Mouse (Mus musculus) adrenal gland, postnatal 36 days (tissue): ENCODE data around the gene Trim72. TPM values are rescaled to one million over a fixed set of nuclear protein-coding genes. Genes with fewer than 3 reads are reported as not detected.
"Not testable (repeated sequence)": the region's sequence is repeated elsewhere in the genome, so short reads cannot be mapped to it uniquely, and the experiment has no call there.

Experiments
- DNase-seq, 2 experiments: peaks; one replicate each; pipeline ENCODE4 v3.0.0; 2021; ENCODE audit warnings: mixed read lengths in 1 of 2
- total RNA-seq, 2 experiments: library from RNA; stranded (reverse); gene quantifications; 2 replicates each; pipeline ENCODE4 v1.2.3; 2021

Trim72 gene
- total RNA-seq, 2 experiments from 2014 or later = 0.20 TPM; not detected in 1

- no peak for DNase-seq
These were observed 2.4 kb downstream of the Trim72 start for GRCm38 (mm10) chr7:128006193-128006592.

- DNase-seq = no peak
These were observed 6.1 kb downstream of the Trim72 start for GRCm38 (mm10) chr7:128009715-128010340.

DNA sequence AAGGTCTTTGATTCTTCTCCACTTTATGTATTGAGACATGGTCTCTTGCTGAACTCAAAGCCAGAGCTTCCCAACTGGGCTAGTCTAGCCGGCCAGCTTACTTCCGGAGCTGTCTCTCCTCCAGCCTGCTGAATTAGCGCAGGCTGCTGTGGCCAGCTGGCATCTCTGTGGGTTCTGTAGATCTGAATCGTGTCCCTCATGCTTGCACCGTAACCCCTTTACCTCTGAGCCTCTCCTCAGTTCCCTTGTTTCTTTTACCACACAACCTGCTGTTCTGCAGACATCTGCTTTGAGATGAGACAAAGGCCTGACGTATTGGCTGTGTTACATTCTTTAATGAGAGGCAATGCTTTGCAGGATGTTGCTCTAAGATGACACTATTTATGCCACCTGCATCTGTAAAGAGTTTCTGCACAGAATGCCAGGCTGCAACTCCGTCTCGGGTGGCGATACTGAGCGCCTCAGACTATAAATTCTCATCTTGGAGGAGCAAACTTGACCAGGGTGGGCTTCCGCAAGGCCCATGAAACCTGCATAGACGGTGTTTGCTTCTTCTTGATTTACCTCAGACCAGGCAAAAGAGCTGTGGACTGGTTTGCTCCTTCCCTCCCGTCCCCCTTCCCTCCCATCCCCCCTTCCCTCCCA lies 8.5 kb downstream of the Trim72 start:
- DNase-seq = no peak

- DNase-seq = no peak
These were observed 9.4 kb downstream of the Trim72 start for GRCm38 (mm10) chr7:128013116-128013515.

DNA sequence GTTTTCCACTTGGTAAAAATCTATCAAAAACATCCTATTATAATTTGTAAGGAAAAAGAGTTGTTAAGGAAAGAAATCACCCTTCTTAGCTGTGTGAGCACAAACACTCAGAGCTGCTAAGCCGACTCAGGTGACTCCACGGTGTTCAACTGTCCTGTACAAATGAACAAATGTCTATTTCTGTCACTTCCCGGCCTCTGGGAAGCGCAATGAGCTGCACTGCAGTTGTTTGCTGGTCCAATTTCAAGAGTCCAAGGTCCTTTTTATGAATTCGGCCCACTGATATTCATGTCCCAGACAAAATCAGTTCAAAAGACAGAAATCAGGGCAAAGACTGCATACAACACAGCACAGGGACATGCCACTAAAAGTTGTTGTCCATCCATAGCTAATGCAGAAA lies 12.4 kb downstream of the Trim72 start:
- DNase-seq = not testable (repeated sequence)

GRCm38 (mm10) chr7:128016650-128017049 lies 12.9 kb downstream of the Trim72 start:
- no peak for DNase-seq

DNA sequence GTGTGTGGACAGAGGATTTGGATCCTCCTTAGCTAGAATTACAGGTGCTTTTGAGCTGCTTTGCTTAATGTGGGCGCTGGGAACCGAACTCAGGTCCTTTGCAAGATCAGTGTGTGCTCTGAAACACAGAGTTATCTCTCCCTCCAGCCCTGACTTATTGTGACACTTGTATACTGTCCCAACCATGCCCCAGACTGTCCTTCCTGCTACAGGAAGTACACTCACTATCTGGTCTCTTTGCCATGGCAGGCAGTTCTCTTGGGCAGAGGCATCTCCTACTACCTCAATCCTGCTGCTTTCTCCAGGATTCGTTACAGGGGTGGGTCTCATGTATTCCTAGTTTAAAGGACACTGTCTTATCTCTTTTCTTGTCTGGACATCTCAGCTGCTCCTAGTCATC lies 14.5 kb downstream of the Trim72 start:
- no peak for DNase-seq

GRCm38 (mm10) chr7:128019187-128019586 lies 15.4 kb downstream of the Trim72 start:
- no peak for DNase-seq

- DNase-seq = no peak
These were observed 19.2 kb downstream of the Trim72 start for GRCm38 (mm10) chr7:128022974-128023373.

DNA sequence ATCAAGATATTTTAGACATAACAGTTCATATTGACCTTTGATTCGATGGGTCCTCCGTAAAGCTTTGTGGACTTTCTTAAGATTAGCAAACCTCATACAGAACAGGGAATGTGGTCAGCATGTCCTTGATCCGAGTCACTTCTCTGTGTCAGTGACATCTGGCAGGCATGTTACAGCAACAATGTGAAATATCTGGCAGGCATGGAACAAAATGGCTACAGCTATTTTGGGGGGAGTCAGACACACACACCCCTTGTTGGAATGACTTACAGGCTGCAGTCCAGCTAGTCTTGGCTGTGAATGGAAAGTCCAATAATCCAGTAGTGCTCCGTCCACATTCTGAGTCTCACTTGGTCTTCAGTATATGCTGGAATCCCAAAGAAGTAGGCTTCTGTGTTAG lies 19.8 kb downstream of the Trim72 start:
- no peak for DNase-seq

DNA sequence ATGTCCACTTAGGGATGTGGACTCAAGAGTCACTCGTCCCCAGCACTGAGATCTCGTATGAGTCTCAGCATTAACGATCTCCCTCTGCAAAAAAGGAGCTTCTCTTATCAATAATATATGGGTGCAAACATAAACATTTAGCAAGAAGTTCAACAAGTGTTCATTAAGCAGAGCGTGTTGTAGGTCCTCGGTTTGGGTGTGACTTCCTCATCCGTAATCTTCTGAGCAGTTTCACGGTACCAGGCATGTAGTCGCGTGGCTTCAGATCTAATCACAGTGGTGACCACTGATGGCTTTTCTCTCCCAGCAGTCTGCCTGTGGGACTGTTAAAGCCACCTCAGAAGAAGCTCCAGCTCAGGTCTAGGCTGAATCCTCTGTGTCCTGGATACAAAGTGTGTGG lies 20.6 kb downstream of the Trim72 start:
- no peak for DNase-seq

DNA sequence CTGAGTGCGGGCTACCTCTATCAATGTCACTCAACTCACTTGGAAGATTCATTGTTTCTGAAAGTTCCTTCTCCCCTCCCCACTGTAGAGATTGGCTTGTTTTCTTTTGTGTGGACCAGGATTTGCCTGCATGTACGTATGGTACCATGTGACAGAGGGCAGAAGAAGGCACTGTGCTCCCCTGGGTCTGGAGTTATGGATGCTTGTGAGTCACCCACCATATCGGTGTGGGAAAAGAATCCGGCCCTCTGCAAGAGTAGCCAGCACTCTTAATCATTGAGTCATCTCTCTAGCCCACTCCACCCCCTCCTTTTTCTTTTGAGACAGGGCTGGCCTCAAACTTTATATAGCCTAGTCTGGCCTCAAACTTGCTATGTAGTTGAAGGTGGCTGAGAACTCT lies 21.2 kb downstream of the Trim72 start:
- DNase-seq = peak; percentile 18 to 31

- no peak for DNase-seq
These were observed 21.6 kb downstream of the Trim72 start for GRCm38 (mm10) chr7:128025381-128025780.

DNA sequence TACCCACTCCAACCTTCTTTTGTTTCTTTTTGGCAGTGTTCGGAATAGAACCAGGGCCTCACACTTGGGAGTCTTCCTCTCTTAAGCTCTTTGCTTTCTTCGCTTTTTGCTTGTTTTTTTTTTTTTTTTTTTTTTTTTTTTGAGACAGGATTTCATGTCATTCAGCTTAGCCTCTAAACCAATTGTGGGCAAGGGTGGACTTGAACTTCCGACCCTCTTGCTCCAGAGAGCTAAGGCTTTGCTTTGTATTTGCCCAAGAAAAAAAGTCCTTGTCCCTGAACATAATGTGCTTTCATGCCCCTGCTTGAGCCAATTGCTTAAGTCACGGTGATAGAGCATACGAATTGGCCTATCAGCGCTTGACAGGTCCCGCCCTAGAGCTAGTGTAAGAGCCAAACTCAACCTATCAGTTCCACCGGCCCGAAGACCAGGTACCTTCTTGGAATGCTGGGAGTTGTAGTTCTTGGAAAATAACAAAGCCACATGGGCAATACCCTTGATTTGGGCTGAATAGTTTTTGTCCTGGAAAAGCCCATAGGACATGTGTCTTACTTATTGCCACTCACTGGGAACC lies 27.7 kb downstream of the Trim72 start:
- DNase-seq = peak in 1 of 2 experiments; percentile 11

DNA sequence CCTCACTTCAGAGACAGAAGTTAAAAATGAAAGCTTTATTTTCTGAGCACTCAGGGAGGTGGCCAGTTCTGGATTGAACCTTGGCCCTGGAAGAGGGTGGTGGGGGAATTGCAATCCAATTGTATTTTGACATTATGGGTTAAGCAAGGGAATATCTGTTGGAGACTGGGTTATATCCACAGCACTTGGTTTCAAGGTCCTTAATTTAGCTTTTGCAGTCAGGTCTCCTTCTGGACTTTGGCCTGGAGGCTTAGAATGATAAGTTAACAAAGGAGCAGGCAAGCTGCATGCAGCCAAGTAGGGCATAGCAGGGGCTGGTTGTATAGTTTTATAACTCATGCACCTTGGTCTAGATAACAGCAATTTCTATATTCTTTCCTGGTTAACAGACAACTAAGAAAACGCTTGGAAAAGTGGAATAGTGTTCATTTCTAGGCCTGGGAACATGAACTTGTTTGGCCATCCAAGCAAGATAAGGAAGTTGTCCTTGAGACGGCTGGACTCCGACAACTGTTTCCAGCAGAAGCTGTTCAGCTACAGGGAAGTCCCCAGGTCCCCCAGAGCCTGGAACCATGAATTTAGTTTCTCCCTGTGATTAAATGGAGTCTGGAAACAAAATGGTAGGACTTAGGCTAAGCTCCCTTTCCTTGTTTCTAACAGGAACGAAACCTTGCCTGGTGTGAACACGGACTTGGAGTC lies 28.7 kb downstream of the Trim72 start:
- DNase-seq = peak in 1 of 2 experiments; percentile 5

GRCm38 (mm10) chr7:128032989-128033293 lies 29.2 kb downstream of the Trim72 start:
- DNase-seq = no peak

DNA sequence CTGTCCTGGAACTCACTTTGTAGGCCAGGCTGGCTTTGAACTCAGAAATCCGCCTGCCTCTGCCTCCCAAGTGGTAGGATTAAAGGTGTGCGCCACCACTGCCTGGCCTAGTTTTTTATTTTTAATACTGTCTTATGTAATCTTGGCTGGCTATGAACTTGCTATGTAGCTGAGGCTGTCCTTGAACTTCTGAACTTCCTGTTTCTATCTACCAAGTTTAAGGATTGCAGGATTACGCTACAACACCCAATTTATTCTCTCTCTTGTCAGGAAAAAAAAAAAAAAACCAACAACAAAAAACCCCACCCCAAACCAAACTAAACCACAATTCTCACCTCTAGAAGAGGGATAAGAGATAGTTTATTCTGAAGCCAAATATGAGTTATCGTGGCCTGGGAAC lies 29.9 kb downstream of the Trim72 start:
- no peak for DNase-seq

DNA sequence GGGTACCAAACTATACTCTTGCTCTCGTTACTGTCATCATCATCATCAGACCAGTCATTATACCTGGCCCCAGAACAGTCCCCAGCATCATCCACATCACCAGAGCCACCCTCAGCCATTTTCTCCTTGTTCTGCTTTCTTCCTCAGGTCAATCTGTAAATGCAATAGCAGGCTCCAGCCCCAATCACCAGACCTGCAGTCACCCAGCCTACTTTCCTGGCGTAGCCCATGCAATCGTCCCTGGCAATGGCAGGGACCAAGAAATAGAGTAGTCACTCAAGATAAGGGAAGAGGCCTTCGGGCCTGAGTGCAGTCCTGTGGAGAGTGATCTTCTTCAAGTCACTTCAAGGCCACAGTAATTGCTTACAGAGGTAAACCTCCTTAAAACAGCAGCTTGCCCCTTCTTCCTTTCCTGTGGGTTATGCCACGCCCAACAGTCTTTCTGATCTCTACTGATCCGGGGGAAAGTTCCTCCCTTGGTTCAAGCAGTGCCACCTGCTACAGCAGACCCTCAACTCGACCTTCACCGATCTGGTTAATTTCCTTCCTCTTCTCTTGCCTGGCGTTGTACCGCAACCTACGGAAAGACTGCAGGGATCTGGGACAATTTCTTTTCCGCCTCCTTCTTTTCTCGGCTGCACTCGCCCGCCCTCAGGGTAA lies 38.5 kb downstream of the Trim72 start:
- not testable (repeated sequence) for DNase-seq

GRCm38 (mm10) chr7:128044142-128044785 lies 40.5 kb downstream of the Trim72 start:
- DNase-seq = peak in 1 of 2 experiments; percentile 38

DNA sequence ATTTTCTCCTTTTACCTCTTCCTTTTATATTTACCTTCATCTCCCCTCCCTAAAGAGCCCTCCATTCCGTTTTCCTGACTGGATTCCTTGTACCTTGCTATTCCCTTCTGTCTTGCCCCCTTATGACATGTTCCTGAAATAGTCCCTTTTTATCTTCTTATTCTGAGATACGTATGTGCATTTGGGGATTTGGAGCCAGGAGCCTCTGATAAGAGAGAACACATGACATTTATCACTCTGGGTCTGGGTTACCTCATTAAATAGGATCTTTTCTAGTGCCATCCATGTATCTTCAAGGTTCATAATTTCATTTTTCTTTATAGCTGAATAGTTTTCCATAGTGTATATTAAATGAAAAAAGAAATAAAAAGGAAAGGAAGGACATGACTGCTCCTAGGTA lies 41.9 kb downstream of the Trim72 start:
- no peak for DNase-seq

- DNase-seq = no peak
These were observed 45.1 kb downstream of the Trim72 start for GRCm38 (mm10) chr7:128048819-128049218.

DNA sequence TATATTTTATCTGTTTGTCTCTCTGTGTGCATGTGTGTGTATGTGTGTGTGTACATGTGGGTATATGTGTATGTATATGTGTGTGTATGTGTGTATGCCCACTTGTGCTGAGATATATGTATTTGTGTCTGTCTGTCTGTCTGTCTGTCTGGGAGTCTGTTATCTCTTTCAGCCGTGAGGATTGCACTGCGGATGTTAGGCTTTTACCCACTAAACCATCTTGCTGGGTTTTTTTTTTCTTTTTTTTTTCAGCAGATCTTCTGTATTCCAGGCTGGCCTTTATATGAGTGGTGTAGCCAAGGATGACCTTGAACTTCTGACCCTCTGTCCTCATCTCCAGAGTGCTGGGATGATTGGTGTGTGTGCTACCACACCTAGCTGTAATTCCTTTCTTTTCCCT lies 45.5 kb downstream of the Trim72 start:
- DNase-seq = no peak
